Mouse (Mus musculus) heart, postnatal 0 days (tissue): ENCODE data around the gene Phlpp2.

Experiments
- CTCF ChIP-seq: IDR thresholded peaks from 2 replicates; pipeline ENCODE4 v1.5.1; 2016; ENCODE audit warnings: antibody characterized with exemption, control low read depth, low read depth
- EP300 ChIP-seq: IDR thresholded peaks from 2 replicates; pipeline ENCODE4 v1.6.1; 2016; ENCODE audit warnings: antibody characterized with exemption, low read depth

- TF ChIP-seq CTCF (no peak), EP300 (no peak)
Measured at GRCm38 (mm10) chr8:109906907-109907306, 38.6 kb downstream of the Phlpp2 start.
